Mouse (Mus musculus): ENCODE measurements around the gene L1td1. TPM values are rescaled to one million over a fixed set of nuclear protein-coding genes. Genes with fewer than 3 reads are reported as not detected.

Gene L1td1
- total and polyA plus RNA-seq, 3 experiments: not detected

GRCm38 (mm10) chr4:98739753-98740152 lies 13.2 kb downstream of the L1td1 start:
- in situ Hi-C loops (cut with MboI; ENCODE audit: low pct_ligation_motif_present, low pct_unique_long_range_greater_than_20kb, low sequenced_read_pairs) (no loop called here), dilution Hi-C loops (cut with MboI; ENCODE audit: extremely low pct_ligation_motif_present, extremely low pct_unique_long_range_greater_than_20kb, low sequenced_read_pairs) (no loop called here)
- Histone ChIP-seq H3K27me3 (replicated peaks) (no peaks in the 10 kb centered on the region), H3K36me3 (replicated peaks in 1 of 2; ENCODE audit: control insufficient read depth in 1 of 2, insufficient read depth in 1 of 2, low read length in 1 of 2) (no peaks in the 10 kb centered on the region), H3K4me2 (ENCODE audit: insufficient read depth, low read depth, poor library complexity, severe bottlenecking) (no peak overlapping the region), H3K4me1 (ENCODE audit: control insufficient read depth in 1 of 2, insufficient read depth in 2 of 2) (no peaks in the 10 kb centered on the region), H3K27ac (ENCODE audit: insufficient read depth, low read depth) (no peak overlapping the region), H3K9ac (ENCODE audit: insufficient read depth, low read depth) (no peak overlapping the region), H3K4me3 (replicated peaks in 1 of 3; ENCODE audit: low read depth in 2 of 3, low read length in 2 of 3, poor library complexity in 1 of 3) (no peak overlapping the region), H3K79me2 (replicated peaks; ENCODE audit: control insufficient read depth, extremely low read depth, insufficient read depth, poor library complexity, severe bottlenecking) (no peaks in the 10 kb centered on the region), H3K9me3 (replicated peaks; ENCODE audit: low read length) (peaks cover 76% of the 10 kb centered on the region)
- no peak for DNase-seq (ENCODE audit: extremely low read depth)
- TF ChIP-seq E2F4 (IDR thresholded peaks at IDR 0.05; ENCODE audit: insufficient replicate concordance, low read depth, low read length) (no peak), GABPA (IDR thresholded peaks at IDR 0.05; ENCODE audit: insufficient replicate concordance, low read depth, low read length) (no peak), NELFE (IDR thresholded peaks at IDR 0.05; ENCODE audit: low read depth, low read length) (no peak), USF2 (conservative IDR thresholded peaks at IDR 0.05; ENCODE audit: low read depth, low read length) (no peak), JUN (IDR thresholded peaks at IDR 0.05; ENCODE audit: insufficient read depth, low read depth, low read length) (no peak)

GRCm38 (mm10) chr4:98743209-98743905 lies 16.8 kb downstream of the L1td1 start:
- Histone ChIP-seq H3K9me3 (replicated peaks; ENCODE audit: low read length) (peaks cover 73% of the 10 kb centered on the region), H3K36me3 (replicated peaks in 1 of 2; ENCODE audit: control insufficient read depth in 1 of 2, insufficient read depth in 1 of 2, low read length in 1 of 2) (no peaks in the 10 kb centered on the region), H3K4me1 (ENCODE audit: control insufficient read depth in 1 of 2, insufficient read depth in 2 of 2) (no peaks in the 10 kb centered on the region), H3K27me3 (replicated peaks) (no peaks in the 10 kb centered on the region), H3K79me2 (replicated peaks; ENCODE audit: control insufficient read depth, extremely low read depth, insufficient read depth, poor library complexity, severe bottlenecking) (no peaks in the 10 kb centered on the region), H3K27ac (ENCODE audit: insufficient read depth, low read depth) (no peak overlapping the region), H3K4me2 (ENCODE audit: insufficient read depth, low read depth, poor library complexity, severe bottlenecking) (no peak overlapping the region), H3K4me3 (replicated peaks in 1 of 3; ENCODE audit: low read depth in 2 of 3, low read length in 2 of 3, poor library complexity in 1 of 3) (no peak overlapping the region), H3K9ac (ENCODE audit: insufficient read depth, low read depth) (no peak overlapping the region)
- in situ Hi-C loops (cut with MboI; ENCODE audit: low pct_ligation_motif_present, low pct_unique_long_range_greater_than_20kb, low sequenced_read_pairs): no loop called here
- no peak for DNase-seq (ENCODE audit: extremely low read depth)
- TF ChIP-seq E2F4 (IDR thresholded peaks at IDR 0.05; ENCODE audit: insufficient replicate concordance, low read depth, low read length) (no peak), ETS1 (conservative IDR thresholded peaks at IDR 0.05; ENCODE audit: low read depth, low read length) (no peak), CHD2 (IDR thresholded peaks at IDR 0.05; ENCODE audit: low read length) (no peak), POLR2A (IDR thresholded peaks at IDR 0.05; ENCODE audit: low read depth, low read length) (no peak), MAFK (IDR thresholded peaks at IDR 0.05; ENCODE audit: insufficient replicate concordance, low read length) (no peak), ZKSCAN1 (IDR thresholded peaks at IDR 0.05; ENCODE audit: borderline replicate concordance, low read depth, low read length) (no peak), SIN3A (IDR thresholded peaks at IDR 0.05; ENCODE audit: low read length) (no peak), RCOR1 (conservative IDR thresholded peaks at IDR 0.05; ENCODE audit: low read depth, low read length) (no peak), POLR2AphosphoS2 (IDR thresholded peaks at IDR 0.05; ENCODE audit: low read depth, low read length) (no peak), USF1 (IDR thresholded peaks at IDR 0.05; ENCODE audit: low read depth, low read length) (no peak), PAX5 (IDR thresholded peaks at IDR 0.05; ENCODE audit: low read length) (no peak), MAX (IDR thresholded peaks at IDR 0.05; ENCODE audit: low read length) (no peak), TBP (conservative IDR thresholded peaks at IDR 0.05; ENCODE audit: low read depth, low read length) (no peak), JUND (conservative IDR thresholded peaks at IDR 0.05; ENCODE audit: low read depth, low read length) (no peak), ELF1 (IDR thresholded peaks at IDR 0.05; ENCODE audit: low read depth, low read length) (no peak), ZC3H11A (IDR thresholded peaks at IDR 0.05; ENCODE audit: low read depth, low read length) (no peak), CTCF (conservative IDR thresholded peaks at IDR 0.05 in 1 of 2, IDR thresholded peaks at IDR 0.05 in 1 of 2; ENCODE audit: low read depth in 2 of 2, low read length in 2 of 2) (no peak), UBTF (IDR thresholded peaks at IDR 0.05; ENCODE audit: low read depth, low read length) (no peak), MEF2A (IDR thresholded peaks at IDR 0.05; ENCODE audit: borderline replicate concordance, low read depth, low read length) (no peak), GABPA (IDR thresholded peaks at IDR 0.05; ENCODE audit: insufficient replicate concordance, low read depth, low read length) (no peak)
- dilution Hi-C loops (cut with MboI; ENCODE audit: extremely low pct_ligation_motif_present, extremely low pct_unique_long_range_greater_than_20kb, low sequenced_read_pairs): no loop called here
